Mouse (Mus musculus): Measurements from ENCODE around the gene Cabp1.

DNA sequence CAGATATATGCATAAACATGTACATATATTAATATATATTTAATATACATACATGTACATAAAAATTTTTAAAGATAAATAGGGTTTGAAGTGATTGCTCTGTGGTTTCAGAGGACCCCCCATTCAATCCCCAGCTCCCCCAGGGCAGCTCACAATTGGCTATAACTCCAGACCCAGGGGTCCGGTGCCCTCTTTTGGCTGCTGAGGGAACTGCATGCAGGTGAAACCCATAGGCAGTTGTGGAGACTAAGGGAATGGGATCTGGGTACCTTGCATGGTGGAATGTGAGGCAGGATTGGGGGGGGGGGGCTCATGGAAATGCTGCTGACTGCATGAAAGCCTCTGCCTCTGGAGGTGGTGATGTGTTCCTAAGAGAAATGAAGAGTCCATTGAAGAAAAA, 16.2 kb upstream of the Cabp1 start:
- TF ChIP-seq EP300 (IDR thresholded peaks at IDR 0.05; ENCODE audit: low read depth), result no peak
- TF ChIP-seq CTCF (IDR thresholded peaks at IDR 0.05; ENCODE audit: low read depth), result peak; percentile 78
